Mouse (Mus musculus) forebrain, embryonic 11.5 days (tissue): ENCODE results near the gene Hist1h2bk. TPM values are rescaled to one million over a fixed set of nuclear protein-coding genes. Genes with fewer than 3 reads are reported as not detected.
"Not testable (repeated sequence)": the region's sequence is repeated elsewhere in the genome, so short reads cannot be mapped to it uniquely, and the experiment has no call there.

ENCODE experiments used
- ATAC-seq: fragments of 200-750 bp; cut with Nextera tagmentation; replicated peaks from 2 replicates; pipeline ENCODE4 v1.8.0; 2017; ENCODE audit warnings: moderate TSS enrichment; ENCODE audit not compliant: low FRiP score
- DNase-seq: peaks from one replicate; pipeline ENCODE4 v3.0.0-alpha.2; 2017; ENCODE audit warnings: low spot score
- H3K27ac ChIP-seq: fragments of 300-500 bp; sonication (generic); 2 replicates; pipeline ENCODE4 v1.5.1; 2014; ENCODE audit warnings: low read depth, low read length
- H3K27me3 ChIP-seq: fragments of 300-500 bp; sonication (generic); 2 replicates; pipeline ENCODE4 v1.6.1; 2014; ENCODE audit warnings: mild to moderate bottlenecking, low read length, mixed read lengths; ENCODE audit not compliant: control insufficient read depth, insufficient read depth
- H3K36me3 ChIP-seq: fragments of 300-500 bp; sonication (generic); 2 replicates; pipeline ENCODE4 v1.6.1; 2014; ENCODE audit warnings: mild to moderate bottlenecking, low read length, moderate library complexity, mixed read lengths; ENCODE audit not compliant: control insufficient read depth, insufficient read depth
- H3K4me1 ChIP-seq: fragments of 300-500 bp; sonication (generic); replicated peaks from 2 replicates; pipeline ENCODE4 v1.6.1; 2014; ENCODE audit warnings: low read length, mixed read lengths; ENCODE audit not compliant: control insufficient read depth, insufficient read depth
- H3K4me2 ChIP-seq: fragments of 300-500 bp; sonication (generic); 2 replicates; pipeline ENCODE4 v1.6.1; 2014; ENCODE audit warnings: low read depth, mild to moderate bottlenecking, low read length, moderate library complexity, mixed read lengths; ENCODE audit not compliant: severe bottlenecking
- H3K4me3 ChIP-seq: fragments of 300-500 bp; sonication (generic); 2 replicates; pipeline ENCODE4 v1.5.1; 2014; ENCODE audit warnings: low read depth, low read length
- H3K9ac ChIP-seq: fragments of 300-500 bp; sonication (generic); 2 replicates; pipeline ENCODE4 v1.6.1; 2014; ENCODE audit warnings: low read length
- H3K9me3 ChIP-seq: fragments of 300-500 bp; sonication (generic); 2 replicates; pipeline ENCODE4 v1.6.1; 2016; ENCODE audit warnings: low read length, mixed read lengths; ENCODE audit not compliant: control insufficient read depth
- WGBS: fragments of 180-500 bp; shearing (Covaris S2); extraction: QIAGEN DNeasy Blood & Tissue Kit; methylation state at CpG from one replicate; pipeline ENCODE4 v1.1.7; 2014; 5-methylcytosine and 5-hydroxymethylcytosine counted together
- microRNA-seq: library from miRNA; unstranded; fragments of <30 nt; microRNA quantifications from one replicate; pipeline ENCODE4, GENCODE M21; 2016; ENCODE audit not compliant: insufficient number of aligned reads
- polyA plus RNA-seq: library from polyadenylated mRNA; unstranded; fragments of >200 nt; fragmentation: Nextera tagmentation; extraction: Ambion mirVana; gene quantifications from 2 replicates; pipeline ENCODE4 v1.2.1, GENCODE M21; 2014

Hist1h2bk gene
- polyA plus RNA-seq, 1 experiment from 2014 or later = 5.4 TPM

DNA sequence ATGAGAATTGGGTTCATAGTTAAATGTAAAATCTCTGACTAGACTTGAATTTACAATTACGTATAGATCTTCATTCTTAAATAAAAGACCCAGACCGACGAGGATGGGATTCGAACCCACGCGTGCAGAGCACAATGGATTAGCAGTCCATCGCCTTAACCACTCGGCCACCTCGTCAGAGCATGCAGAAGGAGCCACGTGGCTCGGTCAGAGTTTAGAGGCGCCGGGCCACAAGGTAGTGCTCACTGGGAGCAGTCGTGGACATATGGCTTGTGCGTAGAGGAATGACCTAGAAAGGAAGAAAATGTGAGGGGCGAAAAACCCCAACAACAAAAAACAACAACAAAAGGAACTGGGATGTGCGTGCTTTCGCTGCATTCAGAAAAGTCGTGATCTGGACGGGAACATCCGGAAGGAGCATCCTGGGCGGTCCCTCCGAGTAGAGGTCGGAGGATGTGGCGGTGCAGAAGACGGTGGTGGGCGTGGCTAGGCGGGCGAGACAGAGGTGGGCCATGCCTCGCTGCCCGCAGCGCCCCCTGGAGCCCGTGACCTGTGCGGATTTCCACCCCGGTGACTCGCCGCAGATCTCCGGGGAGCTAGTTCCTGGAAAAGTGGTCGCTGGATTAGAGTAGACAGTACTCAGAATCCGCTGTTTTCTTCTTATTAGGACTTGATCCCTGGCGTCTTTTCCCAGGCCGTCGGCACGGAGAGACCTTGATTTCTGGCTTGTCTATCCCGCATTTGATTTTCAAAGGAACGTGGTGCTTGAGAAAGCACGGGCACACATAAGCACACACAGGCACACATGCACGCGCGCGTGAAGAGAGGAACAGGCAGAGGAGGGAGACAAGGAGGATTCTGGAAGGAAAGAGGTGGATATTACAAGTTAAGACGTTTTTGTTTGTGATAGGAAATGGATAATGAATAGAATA is 15.2 kb downstream of the Hist1h2bk start:
- DNase-seq = peak; percentile 98
- under 1% methylated on average over 52 of the region's 52 CpGs for WGBS

DNA sequence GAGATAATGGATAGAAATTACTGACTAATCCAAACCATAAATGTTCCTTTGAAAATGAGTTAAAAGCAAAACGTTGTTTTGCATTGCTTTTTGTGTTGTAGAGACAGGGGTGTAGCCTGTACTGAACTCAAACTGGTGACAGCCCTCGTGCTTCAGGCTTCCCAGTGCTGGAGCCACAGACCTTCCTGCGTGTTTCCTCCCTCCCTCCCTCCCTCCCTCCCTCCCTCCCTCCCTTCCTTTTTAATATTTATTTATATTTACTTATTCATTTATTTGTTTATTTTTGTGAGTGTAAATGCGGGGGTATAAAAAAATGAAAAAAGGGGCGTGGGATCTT is 15.8 kb downstream of the Hist1h2bk start:
- ATAC-seq (no peak), DNase-seq (no peak)
- H3K27me3 ChIP-seq = no peaks in the 10 kb centered on the region
- peak overlapping the region; percentile 41 for H3K9ac ChIP-seq
- H3K4me3 ChIP-seq = peak overlapping the region; percentile 33
- H3K9me3 ChIP-seq = no peaks in the 10 kb centered on the region
- H3K36me3 ChIP-seq = no peaks in the 10 kb centered on the region
- H3K4me2 ChIP-seq = peak overlapping the region; percentile 48; the same call in 1 of the 2 replicates
- peak overlapping the region; percentile 31; the same call in 1 of the 2 replicates for H3K27ac ChIP-seq
- H3K4me1 ChIP-seq = 0 out of 2 replicates have a peak, but pooled peaks cover 2% of the 10 kb centered on the region
- WGBS = 17% methylated on average over 5 of the region's 5 CpGs

More for the DNA sequence above, 15.2 kb downstream of the Hist1h2bk start:
- Histone ChIP-seq H3K9ac (peak overlapping the region; percentile 41), H3K4me3 (peak overlapping the region; percentile 33), H3K4me1 (0 out of 2 replicates have a peak, but pooled peaks cover 2% of the 10 kb centered on the region), H3K36me3 (no peaks in the 10 kb centered on the region), H3K27ac (peak overlapping the region; percentile 74), H3K4me2 (peak overlapping the region; percentile 48), H3K27me3 (no peaks in the 10 kb centered on the region), H3K9me3 (no peaks in the 10 kb centered on the region)
- peak; percentile 95 for ATAC-seq

DNA sequence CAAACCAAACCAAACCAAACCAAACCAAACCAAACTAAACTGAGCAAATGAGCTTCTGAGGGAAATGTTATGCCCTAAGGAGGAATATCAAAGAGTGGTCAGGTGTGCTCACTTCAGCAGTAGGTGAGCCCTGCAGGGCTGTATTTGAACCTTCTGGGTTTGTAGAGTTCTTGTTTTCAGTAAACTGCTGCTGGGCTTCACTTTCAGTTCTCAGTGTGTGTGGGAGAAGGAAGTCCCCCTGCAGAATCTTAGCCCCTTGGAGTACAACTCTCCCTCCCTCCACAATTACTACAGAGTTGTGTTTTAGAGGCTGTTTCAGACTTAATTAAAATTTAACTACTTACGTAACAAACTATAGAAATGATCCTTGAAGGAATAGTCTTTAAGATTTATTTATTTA is 18.1 kb downstream of the Hist1h2bk start:
- no peaks in the 10 kb centered on the region for H3K27me3 ChIP-seq
- no peak overlapping the region for H3K4me3 ChIP-seq
- 89% methylated on average over 1 of the region's 1 CpGs for WGBS
- H3K9ac ChIP-seq = no peak overlapping the region
- no peaks in the 10 kb centered on the region for H3K36me3 ChIP-seq
- H3K4me1 ChIP-seq = 0 out of 2 replicates have a peak, but pooled peaks cover 2% of the 10 kb centered on the region
- DNase-seq (no peak), ATAC-seq (no peak)
- H3K4me2 ChIP-seq = no peak overlapping the region
- no peaks in the 10 kb centered on the region for H3K9me3 ChIP-seq
- H3K27ac ChIP-seq = no peak overlapping the region

DNA sequence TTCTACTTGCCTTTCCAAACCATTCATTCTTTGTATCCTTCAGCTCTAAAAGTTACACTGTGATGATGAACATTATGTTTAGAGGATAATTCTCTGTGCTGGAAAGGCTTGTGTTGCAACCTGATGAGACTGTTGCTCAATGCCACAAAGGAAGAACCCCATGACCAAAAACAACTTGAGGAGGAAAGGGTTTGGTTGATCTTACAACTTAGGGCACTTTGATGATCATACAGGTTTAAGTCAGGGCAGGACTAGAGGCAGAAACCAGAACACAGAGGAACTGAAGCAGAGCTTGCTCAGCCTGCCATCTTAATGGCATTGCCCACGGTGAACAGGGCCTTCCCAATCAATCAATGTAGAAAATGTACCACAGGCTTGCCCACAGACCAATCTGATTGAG is 25.8 kb downstream of the Hist1h2bk start:
- Histone ChIP-seq H3K36me3 (no peaks in the 10 kb centered on the region), H3K27ac (no peak overlapping the region), H3K9me3 (no peaks in the 10 kb centered on the region), H3K4me2 (no peak overlapping the region), H3K4me1 (no peaks in the 10 kb centered on the region), H3K4me3 (no peak overlapping the region), H3K27me3 (no peaks in the 10 kb centered on the region), H3K9ac (no peak overlapping the region)
- no peak for DNase-seq
- 82% methylated on average over 1 of the region's 1 CpGs for WGBS
- ATAC-seq = no peak

DNA sequence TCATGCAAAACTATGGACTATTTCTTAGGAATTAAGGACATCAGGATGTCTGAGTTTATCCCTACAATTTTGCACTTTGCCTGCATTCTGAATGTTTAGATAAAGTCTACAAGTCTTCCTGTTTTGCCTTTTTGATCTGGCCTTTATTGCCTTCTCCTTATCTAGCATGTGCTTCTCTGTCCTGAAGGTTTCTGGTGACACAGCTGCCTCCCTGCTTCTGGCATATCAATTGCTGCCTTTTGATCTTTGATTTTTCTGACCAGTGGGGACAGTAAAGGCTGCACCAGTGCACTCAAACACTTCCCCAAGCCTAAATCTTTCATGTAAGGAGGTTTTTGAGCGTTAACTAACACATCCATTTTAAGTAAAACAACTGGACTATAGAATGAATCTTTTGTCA is 27.8 kb downstream of the Hist1h2bk start:
- no peak overlapping the region for H3K4me3 ChIP-seq
- H3K9ac ChIP-seq = no peak overlapping the region
- no peaks in the 10 kb centered on the region for H3K9me3 ChIP-seq
- ATAC-seq (no peak), DNase-seq (no peak)
- no peak overlapping the region for H3K27ac ChIP-seq
- no peaks in the 10 kb centered on the region for H3K36me3 ChIP-seq
- no peaks in the 10 kb centered on the region for H3K4me1 ChIP-seq
- no peaks in the 10 kb centered on the region for H3K27me3 ChIP-seq
- no peak overlapping the region for H3K4me2 ChIP-seq
- 63% methylated on average over 1 of the region's 1 CpGs for WGBS

DNA sequence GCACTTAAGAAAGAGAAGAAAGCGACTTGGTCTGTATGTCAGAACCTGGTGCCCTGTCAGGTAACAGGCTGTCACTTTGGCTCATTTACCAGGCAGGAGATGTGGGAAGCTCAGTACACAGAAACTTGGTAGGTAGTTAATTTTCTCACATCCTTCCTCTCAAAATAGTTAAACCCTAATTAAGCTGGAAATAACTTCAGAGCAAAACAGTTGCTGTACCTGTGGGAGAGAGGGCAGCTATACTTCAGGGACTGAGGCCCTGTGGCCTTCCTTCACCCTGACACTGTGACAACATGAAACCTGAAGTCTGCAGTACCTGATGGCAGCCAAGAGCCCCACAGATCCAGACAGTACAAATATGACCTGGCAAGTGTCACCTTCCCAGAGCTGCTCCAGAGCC is 48.5 kb downstream of the Hist1h2bk start, which contains the start of gene Vmn1r188:
Vmn1r188 (plus strand) TSS at position 301 of the 400 bp plus-strand sequence.
- H3K4me1 ChIP-seq, DNase-seq, ATAC-seq, H3K9me3 ChIP-seq, H3K4me3 ChIP-seq, H3K36me3 ChIP-seq, H3K27ac ChIP-seq, H3K9ac ChIP-seq, H3K4me2 ChIP-seq, H3K27me3 ChIP-seq: not testable (repeated sequence)
- WGBS = 93% methylated on average over 1 of the region's 1 CpGs

Small RNAs within 50 kb of the gene (microRNA-seq; reads per million reads assigned to microRNA genes)
- gene Gm26300 (not detected), gene Gm44390 (not detected), gene Gm44486 (not detected)

Other genes starting within 250 kb of the Hist1h2bk start
- 5.0 and 5.9 TPM in 2 replicates for gene Hist1h2an, start 248.7 kb upstream of the Hist1h2bk start, polyA plus RNA-seq
- 3.0 and 3.1 TPM in 2 replicates for gene Hist1h2bp, start 248.4 kb upstream of the Hist1h2bk start, polyA plus RNA-seq
- 23.8 and 25.3 TPM in 2 replicates for gene Hist1h2bq, start 225.7 kb upstream of the Hist1h2bk start, polyA plus RNA-seq
- gene Hist1h2ao, start 225.4 kb upstream of the Hist1h2bk start, polyA plus RNA-seq = not detected in 2 replicates
- gene Hist1h4m, start 224.1 kb upstream of the Hist1h2bk start, polyA plus RNA-seq = not detected in 2 replicates
- gene Hist1h4n, start 203.7 kb upstream of the Hist1h2bk start, polyA plus RNA-seq = 14.3 and 14.6 TPM in 2 replicates
- gene Hist1h2ap, start 202.4 kb upstream of the Hist1h2bk start, polyA plus RNA-seq = 5,982 and 6,086 TPM in 2 replicates
- gene Hist1h2br, start 202.1 kb upstream of the Hist1h2bk start, polyA plus RNA-seq = 22.4 and 27.2 TPM in 2 replicates
- 25.9 and 27.5 TPM in 2 replicates for gene Zfp184, start 90.8 kb upstream of the Hist1h2bk start, polyA plus RNA-seq
- gene Pom121l2, start 54.7 kb upstream of the Hist1h2bk start, polyA plus RNA-seq = 0.12 TPM in 1 of 2 replicates, not detected in the other
- gene Prss16, start 26.1 kb upstream of the Hist1h2bk start, polyA plus RNA-seq = 0.37 TPM in 1 of 2 replicates, not detected in the other
- gene Hist1h2ah, start 302 bp upstream of the Hist1h2bk start, polyA plus RNA-seq = 5.6 TPM in 1 of 2 replicates, not detected in the other
- gene Hist1h4i, start 5.5 kb downstream of the Hist1h2bk start, polyA plus RNA-seq = 52.1 and 59.1 TPM in 2 replicates
- gene Hist1h2ag, start 7.1 kb downstream of the Hist1h2bk start, polyA plus RNA-seq = 64.5 and 67.2 TPM in 2 replicates
- 9.6 and 11.7 TPM in 2 replicates for gene Hist1h2bj, start 7.3 kb downstream of the Hist1h2bk start, polyA plus RNA-seq
- not detected in 2 replicates for gene Vmn1r188, start 48.6 kb downstream of the Hist1h2bk start, polyA plus RNA-seq
- not detected in 2 replicates for gene Vmn1r189, start 70.0 kb downstream of the Hist1h2bk start, polyA plus RNA-seq
- gene Vmn1r191, start 148.1 kb downstream of the Hist1h2bk start, polyA plus RNA-seq = not detected in 2 replicates
- gene Vmn1r192, start 155.3 kb downstream of the Hist1h2bk start, polyA plus RNA-seq = not detected in 2 replicates
- gene Vmn1r193, start 187.3 kb downstream of the Hist1h2bk start, polyA plus RNA-seq = not detected in 2 replicates
- not detected in 2 replicates for gene Vmn1r194, start 208.3 kb downstream of the Hist1h2bk start, polyA plus RNA-seq
- gene Vmn1r195, start 234.7 kb downstream of the Hist1h2bk start, polyA plus RNA-seq = not detected in 2 replicates